Mouse (Mus musculus): ENCODE measurements around the gene Myod1.

- TF ChIP-seq CTCF (IDR thresholded peaks at IDR 0.05; ENCODE audit: control insufficient read depth, insufficient read depth, insufficient replicate concordance, low read depth, low read length) (no peak), POLR2A (IDR thresholded peaks at IDR 0.05; ENCODE audit: control insufficient read depth, low read depth, low read length) (no peak)
Observed at GRCm38 (mm10) chr7:46380625-46381024, 4.4 kb downstream of the Myod1 start.
